Mouse (Mus musculus): ENCODE data around the gene Sestd1.

DNA sequence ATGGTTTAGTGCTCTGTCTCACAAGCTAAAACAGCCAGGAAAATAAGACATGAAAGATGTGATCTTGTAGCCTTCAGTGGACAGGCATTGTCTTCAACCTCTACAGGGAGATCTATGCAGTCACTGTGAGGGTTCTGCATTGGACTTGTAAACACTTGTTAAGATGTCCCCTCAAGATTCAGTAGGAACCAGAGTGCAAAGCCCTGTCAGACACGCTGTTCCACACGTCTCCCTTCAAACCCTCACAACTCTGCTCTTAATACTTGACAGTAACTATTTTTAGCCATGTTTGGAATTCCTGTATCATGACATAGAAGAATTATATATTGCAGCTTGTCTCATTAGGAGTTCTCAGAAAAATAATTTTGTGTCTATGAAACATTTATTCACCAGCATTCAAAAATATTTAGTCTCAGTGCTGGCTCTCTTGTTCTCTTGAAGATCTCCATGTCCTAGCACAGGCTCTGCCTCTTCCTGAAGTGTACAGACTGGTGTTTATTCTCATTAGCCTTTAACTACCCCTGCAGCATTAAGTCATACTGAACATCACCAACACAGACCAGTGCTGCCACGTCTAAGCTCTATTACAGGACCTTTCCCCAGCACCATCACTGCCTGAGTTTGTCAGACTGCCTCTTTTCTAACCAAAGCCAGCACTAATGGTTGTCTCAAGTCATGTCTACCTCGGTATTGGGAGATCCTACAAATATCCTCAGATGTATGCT is 98.0 kb downstream of the Sestd1 start:
- TF ChIP-seq USF1 (IDR thresholded peaks at IDR 0.05; ENCODE audit: low read depth), result no peak
- no peak for TF ChIP-seq E2F4 (IDR thresholded peaks at IDR 0.05; ENCODE audit: insufficient read depth)
- TF ChIP-seq CEBPB (IDR thresholded peaks at IDR 0.05; ENCODE audit: insufficient read depth, poor library complexity, severe bottlenecking), result no peak
- TF ChIP-seq POLR2AphosphoS2 (IDR thresholded peaks at IDR 0.05; ENCODE audit: insufficient read length, low read depth), result no peak
- no peak for TF ChIP-seq POLR2A (IDR thresholded peaks at IDR 0.05; ENCODE audit: insufficient read length, low read depth)
- TF ChIP-seq TCF3 (IDR thresholded peaks at IDR 0.05; ENCODE audit: insufficient read length, low read depth), result no peak
- TF ChIP-seq MAX (IDR thresholded peaks at IDR 0.05; ENCODE audit: low read depth), result no peak
- no peak for TF ChIP-seq TCF12 (IDR thresholded peaks at IDR 0.05; ENCODE audit: insufficient read depth, poor library complexity, severe bottlenecking)
- TF ChIP-seq MYOD1 (IDR thresholded peaks at IDR 0.05; ENCODE audit: control insufficient read depth in 1 of 3, insufficient read length in 2 of 3, low read depth in 2 of 3), result no peak
- no peak for TF ChIP-seq MYOG (IDR thresholded peaks at IDR 0.05; ENCODE audit: control insufficient read depth in 1 of 3, insufficient read depth in 1 of 3, insufficient read length in 2 of 3, low read depth in 2 of 3)

Data from myocyte (in vitro differentiated cells).